Mouse (Mus musculus) midbrain, embryonic 13.5 days (tissue): ENCODE data around the gene Recql5. TPM values are rescaled to one million over a fixed set of nuclear protein-coding genes. Genes with fewer than 3 reads are reported as not detected.
A peak's percentile ranks its signal among the peaks of the same experiment; 100 is the strongest.

Experiments
- ATAC-seq: fragments of 200-750 bp; cut with Nextera tagmentation; 2 replicates; pipeline ENCODE4 v1.8.0; 2017; ENCODE audit warnings: mild to moderate bottlenecking, moderate TSS enrichment, moderate library complexity
- H3K27ac ChIP-seq: fragments of 300-500 bp; sonication (generic); 2 replicates; pipeline ENCODE4 v1.5.1; 2015; ENCODE audit warnings: inconsistent platforms, mild to moderate bottlenecking, moderate library complexity
- H3K27me3 ChIP-seq: fragments of 300-500 bp; sonication (generic); 2 replicates; pipeline ENCODE4 v1.6.1; 2015; ENCODE audit warnings: mild to moderate bottlenecking, inconsistent platforms
- H3K36me3 ChIP-seq: fragments of 300-500 bp; sonication (generic); 2 replicates; pipeline ENCODE4 v1.6.1; 2015; ENCODE audit warnings: mild to moderate bottlenecking, inconsistent platforms
- H3K4me1 ChIP-seq: fragments of 300-500 bp; sonication (generic); replicated peaks from 2 replicates; pipeline ENCODE4 v1.6.1; 2015; ENCODE audit warnings: inconsistent platforms
- H3K4me2 ChIP-seq: fragments of 300-500 bp; sonication (generic); replicated peaks from 2 replicates; pipeline ENCODE4 v1.6.1; 2015; ENCODE audit warnings: moderate library complexity, mild to moderate bottlenecking, inconsistent platforms
- H3K4me3 ChIP-seq: fragments of 300-500 bp; sonication (generic); replicated peaks from 2 replicates; pipeline ENCODE4 v1.5.1; 2015; ENCODE audit warnings: mild to moderate bottlenecking, inconsistent platforms
- H3K9ac ChIP-seq: fragments of 300-500 bp; sonication (generic); replicated peaks from 2 replicates; pipeline ENCODE4 v1.6.1; 2015; ENCODE audit warnings: mild to moderate bottlenecking, inconsistent platforms
- H3K9me3 ChIP-seq: fragments of 300-500 bp; sonication (generic); 2 replicates; pipeline ENCODE4 v1.6.1; 2016; ENCODE audit warnings: mild to moderate bottlenecking, inconsistent platforms
- WGBS: fragments of 180-500 bp; shearing (Covaris S2); methylation state at CpG from one replicate; pipeline ENCODE4 v1.1.7; 2015; 5-methylcytosine and 5-hydroxymethylcytosine counted together
- polyA plus RNA-seq: library from polyadenylated mRNA; unstranded; fragments of >200 nt; fragmentation: Nextera tagmentation; extraction: Ambion mirVana; gene quantifications from 2 replicates; pipeline ENCODE4 v1.2.1, GENCODE M21; 2015

Gene Recql5
- 28.3 and 29.2 TPM in 2 replicates for polyA plus RNA-seq

DNA sequence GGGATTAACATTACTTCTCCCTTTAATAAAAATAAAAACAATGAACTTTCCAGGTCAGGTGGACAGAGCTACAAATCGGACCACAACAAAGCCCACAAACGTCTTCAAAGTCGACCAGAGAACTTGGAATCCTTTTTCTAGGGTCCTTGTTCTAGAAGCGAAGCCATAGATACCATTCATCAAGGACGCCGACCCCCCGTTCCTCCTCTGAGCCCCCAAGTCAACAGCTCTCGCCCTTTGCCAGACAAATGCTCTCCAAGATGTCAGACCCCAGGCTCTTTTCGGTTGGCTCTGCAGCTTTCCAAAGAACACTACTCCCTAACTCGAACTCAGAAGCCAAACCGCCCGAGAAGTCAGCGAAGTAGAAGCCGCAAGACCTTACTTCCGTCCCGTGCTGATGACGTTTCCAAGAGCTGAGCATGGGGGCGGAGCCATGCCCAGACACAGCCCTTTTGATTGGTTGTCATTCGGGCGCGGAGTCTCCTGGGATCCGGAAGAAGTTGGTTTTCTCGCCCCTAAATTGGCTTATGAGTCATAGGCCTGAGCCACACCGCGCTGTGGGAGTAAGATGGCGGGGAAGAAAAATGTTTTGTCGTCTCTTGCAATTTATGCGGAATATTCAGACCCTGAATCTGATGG is at the start of gene Recql5, which contains the start of gene Sap30bp:
Gene Recql5 (minus strand): TSS at position 370 of the 639 bp plus-strand sequence.
Gene Sap30bp (plus strand): TSS at position 175 of the 639 bp plus-strand sequence.
- Histone ChIP-seq H3K27ac (peak within 1 kb of the TSS; percentile 52), H3K4me1 (peaks cover 33% of the 10 kb centered on the region), H3K9me3 (no peaks in the 10 kb centered on the region), H3K4me3 (peak within 1 kb of the TSS; percentile 94), H3K27me3 (no peaks in the 10 kb centered on the region), H3K36me3 (peaks cover 42% of the 10 kb centered on the region), H3K9ac (peak within 1 kb of the TSS; percentile 89), H3K4me2 (peak within 1 kb of the TSS; percentile 98)
- peak; percentile 99 for ATAC-seq
- WGBS = under 1% methylated on average over 28 of the region's 28 CpGs

DNA sequence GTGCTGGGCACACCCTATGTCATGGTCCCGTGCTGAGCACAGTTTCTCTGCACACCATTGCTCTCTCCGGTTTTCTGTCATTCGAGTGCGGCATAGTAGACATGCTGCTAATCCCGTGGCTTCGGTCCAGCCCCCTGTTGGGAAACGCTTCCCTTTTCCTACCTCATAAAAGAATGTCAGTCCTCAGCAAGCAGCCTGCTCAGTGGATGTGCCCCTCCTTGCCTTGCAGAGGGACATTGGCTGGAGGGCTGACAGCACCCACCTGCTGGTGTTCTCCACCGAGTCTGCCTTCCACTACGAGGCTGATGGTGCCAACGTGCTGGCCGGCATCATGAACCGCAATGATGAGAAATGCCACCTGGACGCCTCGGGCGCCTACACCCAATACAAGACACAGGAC is 49.2 kb upstream of the Recql5 start:
- WGBS = 94% methylated on average over 15 of the region's 15 CpGs
- Histone ChIP-seq H3K27me3 (peaks cover 12% of the 10 kb centered on the region; the same call in 1 of the 2 replicates), H3K9me3 (no peaks in the 10 kb centered on the region), H3K4me3 (no peak overlapping the region), H3K9ac (no peak overlapping the region), H3K4me2 (no peak overlapping the region), H3K4me1 (no peaks in the 10 kb centered on the region), H3K36me3 (no peaks in the 10 kb centered on the region), H3K27ac (no peak overlapping the region)
- ATAC-seq = no peak

DNA sequence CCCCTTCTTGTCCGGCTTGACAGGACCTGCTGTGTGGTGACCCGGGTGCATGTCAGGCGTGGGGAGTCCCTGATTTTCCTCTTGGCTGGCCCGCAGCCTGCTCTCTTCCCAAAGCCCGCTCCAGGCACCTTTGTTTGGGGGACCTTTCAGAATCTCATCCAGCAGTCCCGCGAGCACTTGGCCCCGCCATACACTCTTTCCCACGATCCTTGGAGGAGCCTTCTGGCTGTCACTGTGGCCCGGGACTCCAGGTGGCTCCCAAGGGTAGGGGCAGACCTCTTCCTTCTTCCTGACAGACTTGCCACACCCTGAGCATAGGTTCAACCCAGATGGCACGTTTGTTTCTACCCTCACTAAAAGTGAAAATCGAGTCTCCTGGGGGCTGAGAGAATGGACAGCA is 42.3 kb upstream of the Recql5 start:
- WGBS = 33% methylated on average over 12 of the region's 12 CpGs
- ATAC-seq = no peak
- no peak overlapping the region for H3K27ac ChIP-seq
- no peak overlapping the region for H3K9ac ChIP-seq
- H3K4me1 ChIP-seq = peaks cover 12% of the 10 kb centered on the region
- no peaks in the 10 kb centered on the region for H3K36me3 ChIP-seq
- H3K4me2 ChIP-seq = no peak overlapping the region
- no peak overlapping the region for H3K4me3 ChIP-seq
- no peaks in the 10 kb centered on the region for H3K9me3 ChIP-seq
- peaks cover 52% of the 10 kb centered on the region for H3K27me3 ChIP-seq

DNA sequence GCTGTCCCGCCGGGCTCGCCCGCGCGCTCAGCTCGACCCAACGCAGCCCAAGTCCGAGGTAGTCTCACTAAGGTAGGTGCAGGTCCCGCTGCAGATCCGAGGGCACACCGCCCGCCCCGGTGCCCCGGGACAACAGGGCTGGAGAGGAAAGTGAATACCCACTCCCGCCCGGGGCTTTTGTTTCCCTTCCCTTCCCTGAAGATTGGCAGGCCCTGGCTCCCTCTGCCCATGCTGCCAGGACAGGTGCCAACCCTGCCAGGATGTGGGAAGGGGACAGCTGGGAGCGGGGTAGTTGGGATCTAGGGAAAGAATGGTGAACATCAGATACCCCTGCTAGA is 41.8 kb upstream of the Recql5 start:
- no peak for ATAC-seq
- 4% methylated on average over 18 of the region's 18 CpGs for WGBS
- Histone ChIP-seq H3K27me3 (peaks cover 52% of the 10 kb centered on the region), H3K9me3 (no peaks in the 10 kb centered on the region), H3K36me3 (no peaks in the 10 kb centered on the region), H3K4me1 (peaks cover 14% of the 10 kb centered on the region), H3K9ac (peak overlapping the region; percentile 32; the same call in 1 of the 2 replicates), H3K4me2 (peak overlapping the region; percentile 55), H3K27ac (no peak overlapping the region), H3K4me3 (peak overlapping the region; percentile 38)

DNA sequence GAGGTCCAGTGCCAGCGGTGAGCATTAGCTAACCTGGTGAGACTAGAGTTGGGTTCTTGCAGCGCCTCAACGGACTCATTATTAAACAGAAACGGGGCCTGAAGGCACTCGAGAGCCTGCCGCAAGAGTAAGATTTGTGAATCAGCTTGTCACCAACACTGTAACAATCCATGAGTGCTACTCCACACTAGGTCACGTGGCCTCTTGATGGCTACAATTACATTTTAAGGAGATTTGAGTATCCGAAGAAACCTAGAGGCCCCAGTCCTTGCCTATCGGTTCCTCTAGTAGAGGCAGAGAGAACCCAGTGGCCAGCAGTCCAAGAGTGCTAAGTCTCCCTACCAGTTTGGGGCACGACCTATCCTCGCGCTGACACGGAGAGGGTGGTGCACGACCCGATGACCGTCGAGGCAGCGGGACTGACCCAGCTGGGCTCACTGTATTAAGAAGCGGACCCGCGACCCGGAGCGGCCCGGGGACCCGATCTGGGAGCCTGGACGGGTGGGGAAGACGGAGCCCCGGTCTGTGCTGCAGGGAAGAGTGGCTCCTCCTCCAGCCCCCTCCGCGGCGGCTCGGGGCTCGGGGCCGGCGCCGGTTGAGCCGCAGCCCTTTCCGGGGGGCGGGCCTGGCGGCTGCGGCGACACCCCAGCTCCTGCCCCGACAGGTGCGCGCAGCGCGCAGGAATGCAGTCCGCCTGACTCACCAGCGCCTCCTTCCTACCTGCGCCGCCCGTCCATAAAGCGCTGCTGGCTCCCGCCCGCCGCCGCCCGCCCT is 41.2 kb upstream of the Recql5 start, which contains the start of gene Itgb4:
Gene Itgb4 (plus strand): TSS at position 401 of the 774 bp plus-strand sequence.
- no peak within 1 kb of the TSS for H3K27ac ChIP-seq
- no peaks in the 10 kb centered on the region for H3K9me3 ChIP-seq
- H3K27me3 ChIP-seq = peaks cover 52% of the 10 kb centered on the region
- H3K4me2 ChIP-seq = peak within 1 kb of the TSS; percentile 55
- no peak for ATAC-seq
- H3K4me1 ChIP-seq = peaks cover 14% of the 10 kb centered on the region
- H3K9ac ChIP-seq = peak within 1 kb of the TSS; percentile 32; the same call in 1 of the 2 replicates
- no peaks in the 10 kb centered on the region for H3K36me3 ChIP-seq
- 15% methylated on average over 34 of the region's 58 CpGs for WGBS
- peak within 1 kb of the TSS; percentile 38 for H3K4me3 ChIP-seq

DNA sequence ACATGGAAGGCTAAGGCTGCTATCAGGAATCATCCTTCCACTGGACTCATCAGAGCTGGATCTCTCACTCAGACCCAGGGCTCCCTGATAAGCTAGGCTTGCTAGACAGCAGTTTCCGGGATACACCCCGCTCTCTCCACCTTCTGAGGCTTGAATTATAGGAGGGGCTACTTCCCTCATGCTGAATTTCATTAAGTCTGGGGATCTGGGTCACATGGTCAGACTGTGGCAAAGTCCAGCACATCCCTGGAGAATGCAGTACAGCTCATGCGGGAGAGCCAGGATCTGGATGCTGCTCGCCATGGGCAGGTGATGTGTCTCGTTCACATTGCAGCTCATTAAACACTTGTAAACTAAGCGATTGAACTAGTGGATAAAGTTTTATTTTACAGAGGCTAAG is 37.7 kb upstream of the Recql5 start:
- Histone ChIP-seq H3K36me3 (peaks cover 11% of the 10 kb centered on the region), H3K4me1 (peaks cover 14% of the 10 kb centered on the region), H3K27me3 (peaks cover 30% of the 10 kb centered on the region), H3K9me3 (no peaks in the 10 kb centered on the region), H3K9ac (no peak overlapping the region), H3K27ac (no peak overlapping the region), H3K4me2 (no peak overlapping the region), H3K4me3 (no peak overlapping the region)
- no peak for ATAC-seq
- WGBS = 54% methylated on average over 6 of the region's 6 CpGs

DNA sequence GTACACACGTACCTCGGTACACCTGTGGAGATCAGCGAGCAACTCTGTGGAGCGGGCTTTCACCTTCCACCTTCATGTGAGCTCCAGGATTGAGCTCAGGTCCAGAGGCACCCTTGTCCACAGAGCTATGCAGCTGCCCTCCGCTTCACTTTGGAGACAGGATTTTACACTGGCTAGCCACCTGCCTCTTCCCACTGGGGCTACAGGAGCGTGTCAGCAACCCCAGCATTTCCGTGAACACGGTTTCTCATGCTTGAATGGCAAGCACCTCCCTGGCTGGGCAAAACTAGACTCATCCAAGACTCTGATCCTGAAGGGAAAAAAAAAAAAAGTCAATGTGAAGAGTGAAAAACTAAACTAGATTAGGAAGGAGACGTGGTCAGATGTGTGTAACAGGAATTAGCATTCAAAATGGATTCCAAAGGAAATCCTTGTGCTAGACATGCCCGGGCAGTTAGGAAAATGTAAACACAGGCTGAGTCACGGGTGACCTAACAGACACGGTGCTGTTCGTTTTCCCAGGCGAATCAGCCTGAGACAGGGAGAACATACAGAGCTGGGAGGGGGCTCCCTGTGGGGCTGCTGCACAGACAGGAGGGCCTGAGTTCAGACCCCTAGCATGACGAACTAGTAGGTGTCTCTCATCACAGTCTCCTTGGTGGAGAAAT is 36.9 kb upstream of the Recql5 start:
- Histone ChIP-seq H3K4me2 (no peak overlapping the region), H3K36me3 (peaks cover 20% of the 10 kb centered on the region), H3K4me1 (peaks cover 14% of the 10 kb centered on the region), H3K27ac (no peak overlapping the region), H3K9ac (no peak overlapping the region), H3K4me3 (no peak overlapping the region), H3K27me3 (peaks cover 21% of the 10 kb centered on the region), H3K9me3 (no peaks in the 10 kb centered on the region)
- WGBS = 64% methylated on average over 15 of the region's 15 CpGs
- ATAC-seq = no peak

DNA sequence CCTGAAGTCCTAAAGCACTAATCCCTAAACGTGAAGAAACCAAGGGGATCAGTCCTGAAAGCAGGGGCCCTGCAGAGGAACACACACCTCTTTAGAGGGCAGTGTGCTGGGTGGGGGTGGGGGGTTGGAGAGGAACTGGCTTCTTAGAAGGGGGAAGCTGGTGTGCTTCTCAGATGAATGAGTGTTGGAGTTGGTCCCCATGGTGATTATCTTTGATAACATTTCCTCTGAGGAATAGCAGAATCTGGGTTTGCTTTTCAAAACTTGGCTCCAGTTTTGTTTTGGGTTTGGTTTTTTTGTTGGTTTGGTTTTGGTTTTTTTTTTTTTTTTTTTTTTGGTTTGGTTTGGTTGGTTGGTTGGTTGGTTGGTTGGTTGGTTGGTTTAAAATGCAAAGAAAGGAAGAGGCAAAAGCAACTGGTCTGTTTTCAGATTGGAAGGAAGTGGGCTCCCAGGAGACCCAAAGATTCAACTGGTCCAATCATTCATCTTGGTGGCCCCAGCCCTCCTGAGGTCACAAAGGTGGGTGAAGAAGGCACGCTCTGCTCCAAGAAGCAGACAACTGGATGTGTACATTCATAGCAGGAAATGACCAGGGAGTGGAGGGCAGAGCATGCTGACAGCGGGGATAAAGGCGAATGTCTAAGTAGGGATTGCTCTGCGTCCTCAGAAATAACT is 35.6 kb upstream of the Recql5 start:
- Histone ChIP-seq H3K36me3 (peaks cover 33% of the 10 kb centered on the region), H3K4me1 (peaks cover 2% of the 10 kb centered on the region; the same call in 1 of the 2 replicates), H3K9ac (no peak overlapping the region), H3K4me3 (no peak overlapping the region), H3K27ac (no peak overlapping the region), H3K4me2 (no peak overlapping the region), H3K27me3 (peaks cover 8% of the 10 kb centered on the region), H3K9me3 (no peaks in the 10 kb centered on the region)
- 73% methylated on average over 5 of the region's 5 CpGs for WGBS
- no peak for ATAC-seq

DNA sequence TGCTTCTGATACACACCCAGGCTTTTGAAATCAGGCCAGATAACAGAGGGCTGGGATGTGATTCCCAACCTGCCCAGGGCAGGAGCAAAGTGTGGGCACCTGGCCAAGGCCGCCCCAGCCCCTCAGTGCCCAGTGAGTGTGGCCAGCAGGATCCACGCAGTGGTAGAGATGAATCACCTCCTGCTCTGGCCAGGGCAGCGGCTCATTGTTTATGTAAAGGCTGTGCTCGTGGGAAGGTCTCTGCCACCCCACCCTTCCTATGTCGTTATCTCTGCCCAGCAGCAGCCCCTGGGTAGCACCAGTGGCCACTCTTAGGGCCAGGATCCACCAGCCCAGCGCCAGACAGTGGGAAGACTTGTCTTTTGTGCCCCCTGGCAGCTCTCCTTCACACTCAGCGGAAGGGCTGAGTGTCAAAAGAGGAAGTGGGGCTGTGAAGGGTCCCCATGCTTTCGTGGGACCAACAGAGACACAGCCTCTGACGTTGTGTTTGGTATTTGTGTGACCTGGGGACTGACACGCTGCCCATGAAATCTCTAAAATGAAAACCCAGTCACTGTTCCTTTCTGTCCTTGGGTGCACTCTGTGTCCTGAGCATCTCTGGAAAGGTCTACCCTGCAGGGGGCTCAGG is 31.8 kb upstream of the Recql5 start:
- Histone ChIP-seq H3K9ac (no peak overlapping the region), H3K4me2 (no peak overlapping the region), H3K4me3 (no peak overlapping the region), H3K27me3 (no peaks in the 10 kb centered on the region), H3K9me3 (no peaks in the 10 kb centered on the region), H3K27ac (no peak overlapping the region), H3K4me1 (no peaks in the 10 kb centered on the region), H3K36me3 (peaks cover 70% of the 10 kb centered on the region)
- WGBS = 94% methylated on average over 10 of the region's 10 CpGs
- ATAC-seq = no peak

DNA sequence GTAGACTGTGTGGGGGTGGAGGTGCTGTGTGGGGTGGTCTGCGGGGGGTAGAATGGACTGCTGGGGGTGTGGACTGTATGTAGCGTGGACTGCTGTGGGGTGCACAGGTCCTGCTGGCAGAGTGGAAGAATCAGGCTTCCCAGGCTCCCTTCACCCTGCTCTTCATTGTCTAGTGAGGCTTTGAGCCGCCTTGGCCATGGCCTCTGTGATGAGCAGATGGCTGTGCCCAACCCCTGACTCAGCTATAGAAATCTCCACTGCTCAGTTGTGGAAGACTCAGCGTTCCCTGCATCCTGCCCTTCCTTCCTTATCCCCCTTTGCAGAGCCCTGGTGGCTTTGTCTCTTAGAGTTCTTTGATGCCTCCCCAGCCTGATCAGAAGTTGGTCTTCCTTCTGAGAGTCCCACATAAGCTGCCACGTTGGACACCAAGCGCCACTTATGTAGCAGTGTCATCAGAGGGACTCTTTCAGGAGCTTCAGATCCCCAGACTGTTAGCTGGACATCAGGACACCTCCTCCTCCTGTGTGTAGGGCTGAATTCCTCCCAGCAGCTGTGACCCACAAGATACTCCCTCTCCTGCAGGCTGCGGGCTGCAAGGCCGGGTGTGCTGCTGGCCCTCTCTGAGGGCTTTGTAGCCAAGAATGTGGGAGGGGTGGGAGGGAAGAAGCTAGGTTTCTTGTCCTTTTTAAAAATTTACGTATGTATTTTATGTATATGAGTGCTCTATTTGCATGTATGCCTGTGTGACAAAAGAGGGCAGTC is 29.6 kb upstream of the Recql5 start:
- Histone ChIP-seq H3K27me3 (no peaks in the 10 kb centered on the region), H3K27ac (no peak overlapping the region), H3K4me1 (no peaks in the 10 kb centered on the region), H3K9me3 (no peaks in the 10 kb centered on the region), H3K4me3 (no peak overlapping the region), H3K36me3 (peaks cover 87% of the 10 kb centered on the region), H3K4me2 (no peak overlapping the region), H3K9ac (no peak overlapping the region)
- no peak for ATAC-seq
- WGBS = 91% methylated on average over 9 of the region's 9 CpGs

DNA sequence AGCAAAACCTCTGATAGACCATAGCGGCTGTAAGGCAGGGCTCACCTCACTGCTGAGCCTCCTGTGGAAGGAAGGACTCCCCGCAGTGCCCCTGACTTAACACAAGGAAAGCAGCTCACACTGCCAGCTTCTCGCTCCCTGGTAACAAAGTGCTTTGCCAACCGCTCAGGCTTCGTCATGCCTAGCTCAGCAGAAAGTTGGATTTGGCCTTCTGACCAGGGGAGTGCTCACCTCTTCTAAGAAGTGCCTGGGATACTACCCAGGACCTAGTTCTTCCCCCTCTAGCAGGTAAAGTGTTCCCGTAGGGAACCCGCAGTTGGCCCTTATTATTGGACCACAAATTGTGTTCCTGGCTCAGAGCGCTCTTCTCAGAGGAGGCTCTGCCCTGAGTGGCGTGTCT is 25.7 kb upstream of the Recql5 start:
- peaks cover 83% of the 10 kb centered on the region for H3K36me3 ChIP-seq
- WGBS = 97% methylated on average over 9 of the region's 9 CpGs
- ATAC-seq = no peak

More for the DNA sequence above, 25.7 kb upstream of the Recql5 start:
- H3K4me1 ChIP-seq = peaks cover 17% of the 10 kb centered on the region
- H3K27ac ChIP-seq = no peak overlapping the region
- H3K27me3 ChIP-seq = no peaks in the 10 kb centered on the region
- no peak overlapping the region for H3K4me2 ChIP-seq
- no peak overlapping the region for H3K9ac ChIP-seq
- no peaks in the 10 kb centered on the region for H3K9me3 ChIP-seq
- H3K4me3 ChIP-seq = no peak overlapping the region
